Mouse (Mus musculus): ENCODE results near the gene Acss1.

DNA sequence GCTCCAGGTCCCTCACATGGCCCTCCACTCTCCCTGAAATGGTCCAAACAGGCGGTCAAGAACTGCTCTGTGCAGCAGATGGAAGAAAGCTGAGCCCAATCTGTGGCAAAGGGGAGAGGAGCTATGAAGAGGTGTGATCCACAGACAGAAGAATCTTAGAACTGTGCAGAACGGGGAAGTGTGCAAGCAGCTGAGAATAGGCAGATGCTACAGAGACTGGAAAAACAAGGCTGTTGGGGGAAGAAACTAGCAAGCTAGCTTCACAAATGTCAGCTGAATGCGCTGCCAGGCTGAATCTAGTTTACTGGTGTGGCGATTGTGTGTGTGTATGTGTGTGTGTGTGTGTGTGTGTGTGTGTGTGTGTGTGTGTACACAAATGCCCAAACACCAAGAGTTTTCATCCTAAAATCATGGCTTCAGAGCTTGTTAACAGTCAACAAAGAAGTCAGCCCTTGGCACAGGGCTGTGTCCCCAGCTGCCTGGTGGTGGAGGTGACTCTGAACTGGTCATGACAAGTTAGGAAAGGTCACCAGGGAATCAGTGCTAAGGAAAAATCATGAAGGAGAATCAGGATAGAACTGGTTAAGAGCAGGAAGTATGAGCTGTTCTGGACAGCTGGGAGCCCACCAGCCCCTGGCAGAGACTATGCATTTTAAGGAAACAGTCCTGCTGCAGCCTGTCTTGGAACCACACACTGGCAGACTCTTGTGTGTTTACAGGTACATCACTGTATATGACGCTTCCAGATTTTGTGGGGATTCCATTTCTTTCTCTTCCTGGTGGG, 7.4 kb downstream of the Acss1 start:
- no peak for TF ChIP-seq MYOD1 (IDR thresholded peaks at IDR 0.05; ENCODE audit: control insufficient read depth, insufficient read length, low read depth)
- TF ChIP-seq CTCF (IDR thresholded peaks at IDR 0.05; ENCODE audit: control insufficient read depth, insufficient read depth, insufficient read length) = no peak
- TF ChIP-seq USF1 (IDR thresholded peaks at IDR 0.05; ENCODE audit: low read depth) = no peak
- TF ChIP-seq MYOG (IDR thresholded peaks at IDR 0.05; ENCODE audit: control insufficient read depth, extremely low read depth, insufficient read length) = no peak
- TF ChIP-seq MAX (IDR thresholded peaks at IDR 0.05) = no peak
- no peak for TF ChIP-seq CEBPB (IDR thresholded peaks at IDR 0.05; ENCODE audit: low read depth)
- TF ChIP-seq FOSL1 (IDR thresholded peaks at IDR 0.05; ENCODE audit: insufficient read depth, low read length, poor library complexity, severe bottlenecking) = no peak
